In genomic region chr16:31407872-31408271, GRCm38 (mm10) we compare ENCODE assay signal across 19 mouse cellular contexts. TPM values are rescaled to one million over a fixed set of nuclear protein-coding genes. Genes with fewer than 3 reads are reported as not detected.
DNase-seq lines count a peak whose midpoint lies in the region; ATAC-seq lines count a peak whose summit lies in the region.
"Had no signal": no experiment of that assay in that cellular context is flagged by ENCODE, and none has a peak within 500 bp of the region (broad histone marks: within the 10 kb centered on the region; RNA-seq: fewer than 3 reads in every experiment).

No protein-coding gene starts in this region.

- peak; percentile 65; the same call in 1 of the 2 replicates for ATAC-seq in embryonic facial prominence, embryonic 14.5 days (ENCODE audit: low read depth)
- no peak for ATAC-seq in kidney, embryonic 14.5 days (ENCODE audit: low FRiP score, low TSS enrichment)
- peak; percentile 72; the same call in 1 of the 2 replicates for ATAC-seq in stomach, embryonic 16.5 days (ENCODE audit: insufficient read depth, low FRiP score)
- ATAC-seq: forebrain, embryonic 13.5 days had no signal

- no peak overlapping the region for H3K9ac ChIP-seq in embryonic facial prominence, embryonic 14.5 days (ENCODE audit: low read depth, low read length)
- H3K9ac ChIP-seq in kidney, embryonic 14.5 days (ENCODE audit: low read depth, low read length): no peak overlapping the region
- H3K9ac ChIP-seq in stomach, embryonic 16.5 days (ENCODE audit: low read length): no peak overlapping the region
- H3K9ac ChIP-seq: embryonic facial prominence, embryonic 13.5 days; forebrain, embryonic 13.5 days; heart, embryonic 12.5 days; hindbrain, embryonic 14.5 days had no signal

- H3K27ac ChIP-seq in embryonic facial prominence, embryonic 14.5 days (replicated peaks; ENCODE audit: low read depth, low read length): no peak overlapping the region
- no peak overlapping the region for H3K27ac ChIP-seq in embryonic facial prominence, embryonic 10.5 days (replicated peaks)
- no peak overlapping the region for H3K27ac ChIP-seq in kidney, embryonic 14.5 days (ENCODE audit: low read depth, low read length)
- H3K27ac ChIP-seq in stomach, embryonic 16.5 days (ENCODE audit: low read length): peak overlapping the region; percentile 76
- H3K27ac ChIP-seq: embryonic facial prominence, embryonic 13.5 days; forebrain, embryonic 13.5 days; gastrocnemius, adult 2 months; hindbrain, embryonic 10.5 days; hindbrain, embryonic 14.5 days had no signal

- H3K4me3 ChIP-seq in embryonic facial prominence, embryonic 14.5 days (ENCODE audit: low read depth, low read length): no peak overlapping the region
- no peak overlapping the region for H3K4me3 ChIP-seq in embryonic facial prominence, embryonic 10.5 days
- H3K4me3 ChIP-seq in kidney, embryonic 14.5 days (ENCODE audit: low read length): no peak overlapping the region
- H3K4me3 ChIP-seq in stomach, embryonic 16.5 days (replicated peaks; ENCODE audit: low read length): no peak overlapping the region
- H3K4me3 ChIP-seq: embryonic facial prominence, embryonic 13.5 days; forebrain, embryonic 13.5 days; gastrocnemius, adult 2 months; heart, embryonic 12.5 days; hindbrain, embryonic 10.5 days had no signal

- no peak overlapping the region for H3K4me2 ChIP-seq in embryonic facial prominence, embryonic 14.5 days (ENCODE audit: low read depth, low read length)
- no peak overlapping the region for H3K4me2 ChIP-seq in kidney, embryonic 14.5 days (replicated peaks; ENCODE audit: low read depth, low read length)
- no peak overlapping the region for H3K4me2 ChIP-seq in stomach, embryonic 16.5 days (ENCODE audit: low read depth, low read length)
- H3K4me2 ChIP-seq: embryonic facial prominence, embryonic 13.5 days; forebrain, embryonic 13.5 days; heart, embryonic 12.5 days; hindbrain, embryonic 14.5 days had no signal

- no peaks in the 10 kb centered on the region for H3K4me1 ChIP-seq in embryonic facial prominence, embryonic 14.5 days (ENCODE audit: control insufficient read depth, insufficient read depth, low read length)
- 0 out of 2 replicates have a peak, but pooled peaks cover 4% of the 10 kb centered on the region for H3K4me1 ChIP-seq in embryonic facial prominence, embryonic 10.5 days
- no peaks in the 10 kb centered on the region for H3K4me1 ChIP-seq in kidney, embryonic 14.5 days (ENCODE audit: control insufficient read depth, insufficient read depth, low read length)
- H3K4me1 ChIP-seq in stomach, embryonic 16.5 days (ENCODE audit: control insufficient read depth, insufficient read depth, low read length): no peaks in the 10 kb centered on the region
- H3K4me1 ChIP-seq: forebrain, embryonic 13.5 days; heart, embryonic 12.5 days; hindbrain, embryonic 10.5 days had no signal

- no peaks in the 10 kb centered on the region for H3K9me3 ChIP-seq in embryonic facial prominence, embryonic 14.5 days (ENCODE audit: control insufficient read depth, low read length)
- H3K9me3 ChIP-seq in embryonic facial prominence, embryonic 10.5 days: no peaks in the 10 kb centered on the region
- H3K9me3 ChIP-seq in kidney, embryonic 14.5 days (ENCODE audit: control insufficient read depth, low read length): no peaks in the 10 kb centered on the region
- H3K9me3 ChIP-seq in stomach, embryonic 16.5 days (replicated peaks; ENCODE audit: control insufficient read depth, low read length): no peaks in the 10 kb centered on the region
- H3K9me3 ChIP-seq: embryonic facial prominence, embryonic 13.5 days; forebrain, embryonic 13.5 days; heart, embryonic 12.5 days; hindbrain, embryonic 10.5 days had no signal

- peak; percentile 40 for DNase-seq in embryonic facial prominence, embryonic 14.5 days (ENCODE audit: low spot score)
- no peak for DNase-seq in embryonic facial prominence, embryonic 10.5 days (ENCODE audit: low spot score)
- peak; percentile 35 to 55 for DNase-seq in kidney, adult 8-10 months
- peak; percentile 24 for DNase-seq in NIH3T3 (ENCODE audit: low read depth)
- no peak for DNase-seq in layer of hippocampus, postnatal 10 days (ENCODE audit: low spot score in 2 of 2)
- DNase-seq in urinary bladder, postnatal 36 days (ENCODE audit: low spot score in 2 of 2): no peak
- DNase-seq: adrenal gland, postnatal 10 days; cerebellum, adult 11 months; cerebellum, adult 8-10 months; cerebellum, postnatal 25 days; gastrocnemius, adult 2 months; gastrocnemius, postnatal 25 days had no signal

- WGBS in embryonic facial prominence, embryonic 14.5 days: 69% methylated on average over 3 of the region's 3 CpGs
- WGBS in embryonic facial prominence, embryonic 10.5 days: 74% methylated on average over 3 of the region's 3 CpGs
- WGBS in kidney, embryonic 14.5 days: 78% methylated on average over 3 of the region's 3 CpGs
- 68% methylated on average over 3 of the region's 3 CpGs for WGBS in stomach, embryonic 16.5 days

- H3K27me3 ChIP-seq in embryonic facial prominence, embryonic 14.5 days (replicated peaks; ENCODE audit: control insufficient read depth, insufficient read depth, low read length): no peaks in the 10 kb centered on the region
- H3K27me3 ChIP-seq in embryonic facial prominence, embryonic 10.5 days (replicated peaks; ENCODE audit: low read depth, poor library complexity, severe bottlenecking): no peaks in the 10 kb centered on the region
- no peaks in the 10 kb centered on the region for H3K27me3 ChIP-seq in kidney, embryonic 14.5 days (ENCODE audit: control insufficient read depth, insufficient read depth, low read length)
- no peaks in the 10 kb centered on the region for H3K27me3 ChIP-seq in stomach, embryonic 16.5 days (ENCODE audit: control insufficient read depth, insufficient read depth, low read length)
- H3K27me3 ChIP-seq: embryonic facial prominence, embryonic 13.5 days; forebrain, embryonic 13.5 days; heart, embryonic 12.5 days had no signal

- no peaks in the 10 kb centered on the region for H3K36me3 ChIP-seq in embryonic facial prominence, embryonic 14.5 days (ENCODE audit: control insufficient read depth, insufficient read depth, low read length)
- H3K36me3 ChIP-seq in embryonic facial prominence, embryonic 10.5 days (replicated peaks): no peaks in the 10 kb centered on the region
- no peaks in the 10 kb centered on the region for H3K36me3 ChIP-seq in kidney, embryonic 14.5 days (ENCODE audit: control insufficient read depth, insufficient read depth, low read length)
- no peaks in the 10 kb centered on the region for H3K36me3 ChIP-seq in stomach, embryonic 16.5 days (ENCODE audit: control insufficient read depth, insufficient read depth, low read length)
- H3K36me3 ChIP-seq: embryonic facial prominence, embryonic 13.5 days; heart, embryonic 12.5 days; hindbrain, embryonic 10.5 days had no signal

RNA-seq across cellular contexts. Expression of gene Bdh1, which starts 14.2 kb away (rescaled TPM):
- polyA plus RNA-seq in embryonic facial prominence, embryonic 14.5 days (2014; fragmentation: Nextera tagmentation; extraction: Ambion mirVana): 29.8 and 30.4 TPM in 2 replicates
- polyA plus RNA-seq in embryonic facial prominence, embryonic 10.5 days (2016; fragmentation: Nextera tagmentation; extraction: Ambion mirVana): 12.2 and 13.4 TPM in 2 replicates
- 8.0 and 16.5 TPM in 2 replicates for polyA plus RNA-seq in kidney, embryonic 14.5 days (2014; fragmentation: Nextera tagmentation; extraction: Ambion mirVana)
- polyA plus RNA-seq in stomach, embryonic 16.5 days (2015; fragmentation: Nextera tagmentation; extraction: Ambion mirVana): 82.0 and 98.2 TPM in 2 replicates
- 100 to 1,000 TPM; 261 to 306 TPM for total RNA-seq in layer of hippocampus, postnatal 10 days (2021)

Comparison
In these comparisons a context has a peak if more than half of its experiments do, and no peak if none do; other contexts are left out.
1. DNase-seq: peak in embryonic facial prominence, embryonic 14.5 days (single experiment), kidney, adult 8-10 months (2 of 2) and NIH3T3 (single experiment); none in embryonic facial prominence, embryonic 10.5 days (single experiment), layer of hippocampus, postnatal 10 days (0 of 2) and urinary bladder, postnatal 36 days (0 of 2).